Mouse (Mus musculus) embryonic facial prominence, embryonic 15.5 days (tissue): ENCODE measurements around the gene Banf2. TPM values are rescaled to one million over a fixed set of nuclear protein-coding genes. Genes with fewer than 3 reads are reported as not detected.

Source experiments
- ATAC-seq: fragments of 200-750 bp; cut with Nextera tagmentation; 2 replicates; pipeline ENCODE4 v1.8.0; 2017; ENCODE audit warnings: low read depth, moderate TSS enrichment; ENCODE audit not compliant: insufficient number of reproducible peaks, low FRiP score, low TSS enrichment
- H3K27ac ChIP-seq: fragments of 300-500 bp; sonication (generic); replicated peaks from 2 replicates; pipeline ENCODE4 v1.5.1; 2015; ENCODE audit warnings: mild to moderate bottlenecking, inconsistent platforms
- H3K27me3 ChIP-seq: fragments of 300-500 bp; sonication (generic); 2 replicates; pipeline ENCODE4 v1.6.1; 2015; ENCODE audit warnings: inconsistent platforms
- H3K36me3 ChIP-seq: fragments of 300-500 bp; sonication (generic); 2 replicates; pipeline ENCODE4 v1.6.1; 2015; ENCODE audit warnings: mild to moderate bottlenecking, inconsistent platforms
- H3K4me1 ChIP-seq: fragments of 300-500 bp; sonication (generic); 2 replicates; pipeline ENCODE4 v1.6.1; 2015; ENCODE audit warnings: inconsistent platforms
- H3K4me2 ChIP-seq: fragments of 300-500 bp; sonication (generic); replicated peaks from 2 replicates; pipeline ENCODE4 v1.6.1; 2015; ENCODE audit warnings: mild to moderate bottlenecking, inconsistent platforms
- H3K4me3 ChIP-seq: fragments of 300-500 bp; sonication (generic); replicated peaks from 2 replicates; pipeline ENCODE4 v1.5.1; 2015; ENCODE audit warnings: mild to moderate bottlenecking, inconsistent platforms
- H3K9ac ChIP-seq: fragments of 300-500 bp; sonication (generic); 2 replicates; pipeline ENCODE4 v1.6.1; 2015; ENCODE audit warnings: inconsistent platforms
- H3K9me3 ChIP-seq: fragments of 300-500 bp; sonication (generic); replicated peaks from 2 replicates; pipeline ENCODE4 v1.6.1; 2016; ENCODE audit warnings: inconsistent platforms
- WGBS: fragments of 180-500 bp; shearing (Covaris S2); methylation state at CpG from one replicate; pipeline ENCODE4 v1.1.7; 2015; 5-methylcytosine and 5-hydroxymethylcytosine counted together
- polyA plus RNA-seq: library from polyadenylated mRNA; unstranded; fragments of >200 nt; fragmentation: Nextera tagmentation; extraction: Ambion mirVana; gene quantifications from 2 replicates; pipeline ENCODE4 v1.2.1, GENCODE M21; 2015

Banf2 gene
- polyA plus RNA-seq, 1 experiment from 2014 or later, result not detected

- Histone ChIP-seq H3K9me3 (no peaks in the 10 kb centered on the region), H3K4me1 (0 out of 2 replicates have a peak, but pooled peaks cover 5% of the 10 kb centered on the region), H3K4me2 (no peak overlapping the region), H3K4me3 (no peak overlapping the region), H3K27ac (no peak overlapping the region), H3K27me3 (no peaks in the 10 kb centered on the region), H3K36me3 (no peaks in the 10 kb centered on the region), H3K9ac (no peak overlapping the region)
- no peak for ATAC-seq
- WGBS, result 95% methylated on average over 5 of the region's 5 CpGs
Measured at GRCm38 (mm10) chr2:144107374-144107773, 74.5 kb downstream of the Banf2 start.

- no peaks in the 10 kb centered on the region for H3K36me3 ChIP-seq
- no peak overlapping the region for H3K27ac ChIP-seq
- H3K4me2 ChIP-seq, result no peak overlapping the region
- no peak for ATAC-seq
- no peaks in the 10 kb centered on the region for H3K27me3 ChIP-seq
- 0 out of 2 replicates have a peak, but pooled peaks cover 5% of the 10 kb centered on the region for H3K4me1 ChIP-seq
- no peak overlapping the region for H3K9ac ChIP-seq
- no peak overlapping the region for H3K4me3 ChIP-seq
- no peaks in the 10 kb centered on the region for H3K9me3 ChIP-seq
- 69% methylated on average over 2 of the region's 2 CpGs for WGBS
Measured at GRCm38 (mm10) chr2:144107810-144108209, 75.0 kb downstream of the Banf2 start.

DNA sequence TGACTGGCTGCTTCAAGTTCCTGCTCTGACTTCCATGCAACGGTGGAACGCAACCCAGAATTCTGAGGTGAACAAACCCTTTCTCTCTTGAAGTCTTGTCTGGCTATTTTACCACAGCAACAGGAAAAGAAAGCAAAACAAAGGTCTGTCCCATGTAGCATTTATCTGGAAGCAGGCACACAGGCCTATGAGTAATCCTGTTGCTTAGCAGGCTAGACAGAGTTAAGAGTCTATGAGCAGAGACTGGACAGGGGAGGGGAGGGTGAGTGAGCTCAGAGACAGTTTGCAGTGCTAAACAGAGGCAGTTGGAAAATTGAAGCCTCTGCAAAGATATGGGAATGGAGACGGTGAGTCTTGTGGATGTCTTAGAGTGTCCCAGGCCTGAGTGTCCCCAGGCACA lies 75.5 kb downstream of the Banf2 start:
- Histone ChIP-seq H3K4me3 (no peak overlapping the region), H3K27ac (no peak overlapping the region), H3K36me3 (no peaks in the 10 kb centered on the region), H3K4me1 (0 out of 2 replicates have a peak, but pooled peaks cover 5% of the 10 kb centered on the region), H3K27me3 (no peaks in the 10 kb centered on the region), H3K9ac (no peak overlapping the region), H3K9me3 (no peaks in the 10 kb centered on the region), H3K4me2 (no peak overlapping the region)
- ATAC-seq, result no peak
- WGBS, result 74% methylated on average over 3 of the region's 3 CpGs

DNA sequence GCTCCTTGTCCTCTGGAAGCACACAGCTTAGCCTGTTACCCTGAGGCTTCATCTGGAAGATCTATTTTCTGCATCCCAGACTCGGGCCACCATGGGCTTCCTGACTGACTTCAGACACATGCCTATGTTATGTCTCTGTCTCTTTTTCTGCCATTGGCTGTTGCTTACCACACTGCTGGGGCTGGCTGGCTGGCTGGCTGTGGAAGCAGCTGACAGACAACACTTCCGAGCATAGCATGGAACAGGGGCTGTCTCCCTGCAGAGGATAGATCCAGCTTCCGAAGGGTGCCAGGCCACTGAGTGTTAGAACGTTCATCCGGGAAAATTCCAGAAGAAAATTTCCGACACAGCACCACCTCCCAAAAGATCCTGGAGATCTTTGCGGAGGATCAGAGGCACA lies 79.1 kb downstream of the Banf2 start:
- no peak overlapping the region for H3K27ac ChIP-seq
- WGBS, result 52% methylated on average over 7 of the region's 7 CpGs

GRCm38 (mm10) chr2:144112666-144113065 lies 79.8 kb downstream of the Banf2 start:
- no peaks in the 10 kb centered on the region for H3K36me3 ChIP-seq
- H3K27me3 ChIP-seq, result no peaks in the 10 kb centered on the region
- H3K4me2 ChIP-seq, result no peak overlapping the region
- ATAC-seq, result no peak
- H3K27ac ChIP-seq, result no peak overlapping the region
- H3K9me3 ChIP-seq, result no peaks in the 10 kb centered on the region
- H3K4me3 ChIP-seq, result no peak overlapping the region
- 83% methylated on average over 5 of the region's 5 CpGs for WGBS
- H3K4me1 ChIP-seq, result 0 out of 2 replicates have a peak, but pooled peaks cover 5% of the 10 kb centered on the region
- H3K9ac ChIP-seq, result no peak overlapping the region

More for the DNA sequence above, 79.1 kb downstream of the Banf2 start:
- no peak for ATAC-seq
- Histone ChIP-seq H3K36me3 (no peaks in the 10 kb centered on the region), H3K9me3 (no peaks in the 10 kb centered on the region), H3K4me3 (no peak overlapping the region), H3K4me1 (0 out of 2 replicates have a peak, but pooled peaks cover 5% of the 10 kb centered on the region), H3K9ac (no peak overlapping the region), H3K27me3 (no peaks in the 10 kb centered on the region), H3K4me2 (no peak overlapping the region)

DNA sequence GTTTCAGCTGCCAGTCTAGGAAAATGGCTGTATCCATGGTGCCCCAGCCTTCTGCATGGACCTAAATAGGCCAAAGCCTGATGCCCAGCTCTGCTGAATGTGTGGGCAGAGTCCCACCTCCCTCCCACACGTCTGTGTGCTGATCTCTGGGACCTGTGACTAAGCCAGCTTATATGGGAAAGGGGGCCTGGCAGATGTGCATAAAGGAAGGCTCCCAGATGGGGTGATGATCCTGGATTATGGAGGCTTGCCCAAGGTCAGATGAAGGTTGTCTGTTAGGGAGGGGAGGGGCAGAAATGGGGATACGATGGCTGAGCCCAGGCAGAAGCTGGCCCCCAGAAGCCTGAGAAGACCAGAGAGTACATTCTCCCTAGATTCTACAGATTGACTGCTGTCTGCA lies 85.2 kb downstream of the Banf2 start:
- ATAC-seq, result no peak
- no peaks in the 10 kb centered on the region for H3K36me3 ChIP-seq
- no peak overlapping the region for H3K4me2 ChIP-seq
- WGBS, result 80% methylated on average over 2 of the region's 2 CpGs
- no peaks in the 10 kb centered on the region for H3K9me3 ChIP-seq
- H3K27ac ChIP-seq, result no peak overlapping the region
- H3K4me1 ChIP-seq, result peaks cover 9% of the 10 kb centered on the region; the same call in 1 of the 2 replicates
- H3K27me3 ChIP-seq, result no peaks in the 10 kb centered on the region
- H3K4me3 ChIP-seq, result no peak overlapping the region
- H3K9ac ChIP-seq, result no peak overlapping the region

GRCm38 (mm10) chr2:144120186-144120823 lies 87.4 kb downstream of the Banf2 start:
- Histone ChIP-seq H3K27ac (peak overlapping the region; percentile 48), H3K27me3 (no peaks in the 10 kb centered on the region), H3K36me3 (no peaks in the 10 kb centered on the region), H3K4me3 (no peak overlapping the region), H3K4me1 (peaks cover 21% of the 10 kb centered on the region; the same call in 1 of the 2 replicates), H3K4me2 (no peak overlapping the region), H3K9me3 (no peaks in the 10 kb centered on the region), H3K9ac (no peak overlapping the region)
- WGBS, result 49% methylated on average over 7 of the region's 7 CpGs
- no peak for ATAC-seq

DNA sequence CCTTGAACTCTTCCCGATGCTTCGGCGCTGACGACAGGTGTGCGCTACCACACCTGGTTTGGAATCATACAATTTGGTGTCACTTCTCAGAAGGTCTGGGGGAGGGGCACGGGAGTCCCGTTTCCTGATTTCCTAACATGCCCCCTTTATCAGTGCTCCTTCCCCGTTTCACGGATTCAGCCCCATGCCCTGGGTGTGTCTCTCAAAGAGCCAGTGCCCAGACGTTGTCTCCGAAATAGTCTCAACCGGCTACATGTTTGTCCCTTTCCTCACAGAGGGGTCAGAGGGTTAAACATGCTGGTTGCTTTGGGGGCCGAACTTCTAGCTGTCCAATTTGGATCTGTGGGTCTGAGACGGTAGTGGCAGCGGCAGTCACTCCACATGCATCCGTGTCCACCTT lies 89.2 kb downstream of the Banf2 start:
- 93% methylated on average over 16 of the region's 16 CpGs for WGBS
- no peak overlapping the region for H3K9ac ChIP-seq
- H3K9me3 ChIP-seq, result no peaks in the 10 kb centered on the region
- no peak overlapping the region for H3K4me3 ChIP-seq
- ATAC-seq, result no peak
- no peak overlapping the region for H3K27ac ChIP-seq
- H3K4me2 ChIP-seq, result no peak overlapping the region
- H3K27me3 ChIP-seq, result no peaks in the 10 kb centered on the region
- H3K4me1 ChIP-seq, result peaks cover 21% of the 10 kb centered on the region; the same call in 1 of the 2 replicates
- no peaks in the 10 kb centered on the region for H3K36me3 ChIP-seq

Other genes starting within 250 kb of the Banf2 start
- 3.0 and 3.6 TPM in 2 replicates for gene Bfsp1, start 169.9 kb upstream of the Banf2 start, polyA plus RNA-seq
- gene Dstn, start 117.7 kb upstream of the Banf2 start, polyA plus RNA-seq, result 403 and 440 TPM in 2 replicates
- 129 and 139 TPM in 2 replicates for gene Rrbp1, start 21.8 kb upstream of the Banf2 start, polyA plus RNA-seq
- 17.9 and 18.6 TPM in 2 replicates for gene Mgme1, start 237.6 kb downstream of the Banf2 start, polyA plus RNA-seq
- gene Snx5, start 237.8 kb downstream of the Banf2 start, polyA plus RNA-seq, result 104 and 110 TPM in 2 replicates